Mouse (Mus musculus) left cerebral cortex, postnatal 4 days (tissue): ENCODE measurements around the gene Fam217b. TPM values are rescaled to one million over a fixed set of nuclear protein-coding genes. Genes with fewer than 3 reads are reported as not detected.

ENCODE experiments used
- DNase-seq: peaks from one replicate; pipeline ENCODE4 v3.0.0-alpha.2; 2022
- intact Hi-C: fragments of 180-260 bp; cut with DNase I; formaldehyde crosslinking; loops from one replicate; pipeline ENCODE4 v1.15.1; 2025
- total RNA-seq, 2 experiments: library from RNA; stranded (reverse); gene quantifications; 2 replicates each; pipeline ENCODE4 v1.2.3; 2021

Fam217b gene
- total RNA-seq = 10 to 100 TPM; 24.9 to 26.4 TPM

DNA sequence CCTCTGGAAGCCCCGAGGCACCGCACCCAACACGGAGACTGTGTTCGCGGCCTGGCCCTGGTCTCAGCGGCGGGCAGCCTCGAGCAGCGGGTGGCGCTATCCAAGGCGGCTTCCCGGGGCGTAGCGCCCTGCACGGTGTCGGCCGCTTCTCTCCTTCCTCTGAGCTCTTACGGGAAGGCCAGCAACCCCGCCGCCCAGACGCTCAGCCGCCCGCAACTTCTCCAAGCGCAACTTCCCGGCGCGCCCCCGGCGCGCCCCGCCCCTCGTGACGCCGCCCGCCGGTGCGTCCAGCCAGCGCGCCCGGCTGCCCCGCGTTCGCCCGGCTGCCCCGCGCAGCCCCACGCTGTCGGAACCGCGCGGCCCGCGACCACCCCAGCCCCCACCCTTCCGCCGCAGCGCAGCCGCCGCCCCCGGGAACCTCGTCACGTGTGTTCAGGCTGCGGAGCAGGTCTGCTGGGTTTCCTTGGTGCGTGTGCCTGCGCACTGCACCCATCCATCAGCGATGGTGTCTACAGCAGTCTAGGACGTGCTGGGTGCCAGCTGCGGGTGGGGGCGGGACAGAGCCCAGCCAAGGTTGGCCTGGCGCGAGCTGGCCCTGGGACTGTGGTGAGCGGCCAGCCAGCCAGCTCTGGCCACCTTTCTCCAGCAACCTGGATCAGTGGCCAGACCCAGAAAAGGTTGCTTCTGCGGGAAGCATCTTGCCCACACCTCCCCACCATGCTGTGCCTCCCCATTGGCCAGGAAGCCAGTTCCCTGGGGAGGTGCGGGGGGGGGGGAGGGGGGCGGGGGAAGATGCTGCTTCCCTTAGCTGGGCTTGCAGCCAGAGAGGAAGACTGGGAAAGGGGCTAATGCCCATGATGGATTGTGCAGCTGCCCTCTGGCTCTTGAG, at the start of gene Fam217b, which contains the start of gene Ppp1r3d:
Gene Fam217b, plus strand, starts transcription at position 264 of the 889 bp plus-strand sequence.
Gene Ppp1r3d, minus strand, starts transcription at position 212 of the 889 bp plus-strand sequence.
- intact Hi-C loops = no loop called here
- peak; percentile 80 for DNase-seq

- DNase-seq = no peak
- intact Hi-C loops = no loop called here
Observed at GRCm38 (mm10) chr2:178407053-178407815, 7.1 kb upstream of the Fam217b start, which contains the start of gene Sycp2. Gene Sycp2, minus strand, starts transcription at chr2:178407685.

- no peak for DNase-seq
- intact Hi-C loops = no loop called here
Observed at GRCm38 (mm10) chr2:178409024-178409423, 5.3 kb upstream of the Fam217b start.

- no peak for DNase-seq
- intact Hi-C loops = no loop called here
Observed at GRCm38 (mm10) chr2:178410286-178410685, 4.0 kb upstream of the Fam217b start.

DNA sequence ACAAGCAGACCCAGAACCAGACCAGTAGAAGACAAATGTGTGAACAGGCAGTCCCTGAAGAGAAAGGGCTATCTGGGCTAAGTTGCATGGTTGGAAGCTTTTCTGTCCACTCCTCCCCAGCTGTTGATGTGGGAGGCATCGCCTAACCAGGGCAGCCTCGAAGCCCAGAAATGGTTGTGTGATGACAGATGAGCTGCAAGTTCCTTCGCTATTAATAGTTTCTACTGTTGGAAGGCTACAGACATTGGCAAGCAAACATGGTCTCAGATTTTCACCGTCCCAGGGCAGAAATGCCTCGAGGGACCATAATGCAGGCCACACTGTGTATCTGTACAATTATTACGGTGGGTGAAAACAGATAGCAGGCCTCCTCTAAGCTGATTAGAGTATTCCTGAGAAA, 1.7 kb upstream of the Fam217b start:
- DNase-seq = no peak
- intact Hi-C loops = no loop called here

GRCm38 (mm10) chr2:178413081-178413480, 1.2 kb upstream of the Fam217b start:
- intact Hi-C loops = no loop called here
- no peak for DNase-seq

DNA sequence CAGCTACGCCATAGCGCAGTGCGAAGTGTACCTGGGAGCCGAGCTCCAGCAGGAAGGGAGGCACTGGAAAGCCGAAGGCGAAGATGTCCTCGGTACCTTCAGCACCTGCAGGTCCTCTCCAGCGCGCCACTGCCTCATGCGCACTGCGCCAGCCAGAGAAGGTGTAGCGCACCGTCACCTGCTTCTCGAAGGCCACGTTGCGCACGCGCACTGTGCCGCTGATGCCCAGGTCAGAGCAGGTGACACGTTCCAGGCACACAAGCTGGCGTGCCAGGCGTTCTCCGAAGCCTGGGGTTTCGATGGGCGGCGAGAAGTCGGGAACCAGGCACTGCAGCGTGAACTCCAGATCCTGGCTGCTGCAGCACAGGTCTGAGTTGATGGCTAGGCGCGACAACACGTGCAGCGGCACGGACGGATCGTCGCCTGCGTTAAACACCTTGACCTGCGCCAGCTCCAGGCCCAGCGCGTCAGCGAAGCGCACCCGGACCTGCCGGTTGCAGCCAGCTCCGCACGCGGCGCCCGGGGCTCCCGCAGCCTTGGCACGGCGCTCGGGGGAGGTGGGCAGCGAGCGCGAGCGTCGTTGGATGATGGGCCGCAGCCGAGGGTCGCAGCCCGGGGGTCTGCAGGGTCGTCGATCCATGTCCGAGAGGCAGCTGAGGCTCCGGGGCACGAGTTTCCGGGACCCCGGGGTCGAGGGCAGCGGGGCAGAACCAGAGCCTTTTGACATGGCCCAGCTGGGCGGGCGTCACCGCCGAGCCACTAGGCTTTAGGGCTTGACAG, 653 bp upstream of the Fam217b start:
- intact Hi-C loops = no loop called here
- peak; percentile 36 for DNase-seq

GRCm38 (mm10) chr2:178415150-178415448, 775 bp downstream of the Fam217b start:
- intact Hi-C loops = no loop called here
- DNase-seq = no peak

GRCm38 (mm10) chr2:178416427-178416826, 2.1 kb downstream of the Fam217b start:
- no peak for DNase-seq
- intact Hi-C loops = no loop called here

- DNase-seq = no peak
- intact Hi-C loops = no loop called here
Observed at GRCm38 (mm10) chr2:178416970-178417369, 2.6 kb downstream of the Fam217b start.

- intact Hi-C loops = no loop called here
- DNase-seq = no peak
Observed at GRCm38 (mm10) chr2:178420576-178420975, 6.3 kb downstream of the Fam217b start.

- no peak for DNase-seq
- intact Hi-C loops = no loop called here
Observed at GRCm38 (mm10) chr2:178421603-178422002, 7.3 kb downstream of the Fam217b start.

- no peak for DNase-seq
- intact Hi-C loops = no loop called here
Observed at GRCm38 (mm10) chr2:178422186-178422585, 7.9 kb downstream of the Fam217b start.

GRCm38 (mm10) chr2:178423223-178423622, 8.9 kb downstream of the Fam217b start:
- intact Hi-C loops = no loop called here
- DNase-seq = no peak

DNA sequence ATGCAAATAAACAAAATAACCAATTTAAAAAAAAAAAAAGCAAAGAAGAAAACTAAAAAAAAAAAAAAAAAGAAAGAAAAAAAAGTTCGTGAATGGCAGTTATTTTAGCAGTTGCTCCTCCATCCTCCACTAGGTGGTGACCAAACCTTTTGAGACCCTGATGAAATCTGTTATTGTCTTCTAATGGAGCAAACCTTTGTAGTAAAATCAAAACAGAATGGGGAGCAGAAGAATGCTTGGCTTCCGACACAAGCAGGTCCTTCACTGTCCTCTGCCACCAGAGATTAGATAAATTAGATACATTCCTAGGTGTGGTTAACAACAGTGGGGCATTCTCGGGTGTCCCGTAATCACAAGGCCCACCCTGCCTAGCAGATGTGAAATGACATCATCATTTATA, 11.9 kb downstream of the Fam217b start:
- DNase-seq = no peak
- intact Hi-C loops = no loop called here

DNA sequence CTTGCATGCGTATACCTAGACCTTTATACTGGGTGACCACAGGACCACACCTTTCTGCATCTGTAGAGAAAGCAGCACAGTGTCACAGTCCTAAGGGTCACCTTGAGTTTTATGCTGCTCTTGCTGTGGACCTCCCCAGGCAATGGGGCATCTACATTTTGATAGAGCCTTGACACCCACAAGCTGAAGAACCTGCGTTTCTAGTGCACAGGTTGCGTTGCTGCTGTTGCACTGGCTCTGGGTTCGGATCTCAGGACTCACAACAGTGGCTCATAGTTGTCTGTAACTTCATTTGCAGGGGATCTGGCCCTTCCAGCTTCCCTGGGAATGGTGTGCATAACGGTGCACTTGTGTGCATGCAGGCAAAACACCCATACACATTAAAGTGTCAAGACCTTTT, 12.9 kb downstream of the Fam217b start:
- intact Hi-C loops = no loop called here
- no peak for DNase-seq

DNA sequence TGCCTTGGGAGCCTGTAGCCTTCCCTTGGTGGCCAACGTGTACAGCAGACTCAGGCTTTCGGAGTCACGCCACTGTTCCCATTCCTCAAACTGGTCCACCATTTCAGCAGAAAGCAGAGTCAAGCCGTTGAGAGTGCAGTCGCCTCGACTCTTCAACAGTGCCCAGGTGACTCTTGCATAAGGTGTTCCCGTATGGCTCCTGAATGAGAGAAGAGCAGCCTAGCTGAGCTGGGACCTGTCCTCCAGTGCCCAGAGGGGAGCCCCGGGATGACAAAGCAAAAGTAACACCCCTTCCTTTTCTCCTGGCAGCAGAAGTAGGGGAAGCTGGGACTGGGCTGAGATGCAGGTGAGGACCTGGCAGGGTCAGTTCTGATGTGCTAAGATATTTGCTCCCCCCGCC, 13.9 kb downstream of the Fam217b start:
- DNase-seq = no peak
- intact Hi-C loops = no loop called here

DNA sequence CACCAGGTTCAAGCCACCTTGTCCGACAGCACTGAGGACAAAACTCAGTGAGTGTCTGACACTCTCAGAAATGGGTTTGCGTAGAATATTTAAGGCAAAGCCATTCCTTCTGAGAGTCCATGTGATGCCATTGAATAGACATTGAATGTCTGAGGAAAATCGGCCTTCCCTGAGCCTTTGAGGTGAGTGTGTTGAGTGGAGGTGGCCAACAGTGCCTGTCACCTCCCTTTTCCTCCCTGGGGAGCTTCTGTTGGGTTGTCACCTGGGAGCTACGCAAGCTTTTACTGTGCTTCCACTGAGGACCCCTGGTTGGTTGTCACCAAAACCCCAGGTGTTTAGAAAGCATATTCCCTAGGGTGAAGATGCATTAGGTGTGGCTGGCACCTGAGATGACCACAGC, 14.4 kb downstream of the Fam217b start:
- intact Hi-C loops = no loop called here
- DNase-seq = no peak

DNA sequence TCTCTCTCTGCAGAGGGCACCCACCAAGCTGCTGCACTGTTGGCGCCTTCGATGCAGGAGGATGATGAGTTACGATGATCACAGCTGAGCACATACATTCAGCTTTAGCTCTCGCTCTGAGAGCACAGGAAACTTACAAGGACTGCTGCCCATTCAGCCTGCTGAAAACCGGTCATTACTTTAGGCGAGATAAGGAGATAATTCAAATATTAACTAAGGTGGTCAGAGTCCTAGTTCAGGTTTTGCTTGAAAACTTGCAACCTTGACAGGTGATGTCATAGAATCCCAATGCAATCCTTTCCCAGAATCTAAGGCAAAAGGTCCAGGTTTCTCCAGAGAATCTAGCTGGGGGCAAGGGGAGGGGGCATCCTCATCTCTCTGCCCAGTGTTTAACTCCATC, 15.1 kb downstream of the Fam217b start:
- intact Hi-C loops = no loop called here
- no peak for DNase-seq

GRCm38 (mm10) chr2:178430231-178430630, 15.9 kb downstream of the Fam217b start, which contains the start of gene Cdh26:
Gene Cdh26, plus strand, starts transcription at chr2:178430531.
- intact Hi-C loops = no loop called here
- DNase-seq = no peak

- intact Hi-C loops = no loop called here
- DNase-seq = no peak
Observed at GRCm38 (mm10) chr2:178433495-178433894, 19.2 kb downstream of the Fam217b start.
